Mouse (Mus musculus) liver (tissue): ENCODE data around the gene Prrt1.

Experiments used
- DNase-seq: peaks from one replicate; pipeline ENCODE4 v3.0.0-alpha.2; 2020; ENCODE audit warnings: mixed read lengths

Gene Prrt1

DNA sequence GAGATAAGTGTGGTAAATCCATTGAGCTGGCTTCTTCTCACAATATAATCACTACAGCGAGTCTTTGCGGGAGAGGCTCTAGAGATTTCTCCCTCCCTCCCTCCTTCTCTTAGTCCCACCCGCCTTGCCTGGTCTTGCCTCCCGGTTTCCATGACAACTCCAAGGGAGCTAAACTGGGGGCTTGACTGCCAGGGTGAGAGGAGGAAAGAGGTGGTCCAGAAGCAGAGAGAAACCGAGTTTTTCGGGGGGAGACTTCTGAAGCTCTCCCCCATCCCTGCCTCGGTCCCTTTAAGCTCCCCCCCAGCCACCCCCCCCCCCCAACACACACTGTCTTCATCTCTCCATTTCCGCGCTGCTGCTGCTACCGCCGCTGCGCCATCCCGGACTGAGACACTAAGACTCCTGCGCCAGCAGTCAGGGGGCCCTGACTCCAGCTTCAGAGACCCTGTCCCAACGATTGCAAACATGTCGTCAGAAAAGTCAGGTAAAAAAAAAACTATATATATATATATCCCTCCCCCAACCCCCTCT is at the start of gene Prrt1:
Gene Prrt1 (plus strand): TSS at position 313 of the 531 bp plus-strand sequence.
- no peak for DNase-seq

DNA sequence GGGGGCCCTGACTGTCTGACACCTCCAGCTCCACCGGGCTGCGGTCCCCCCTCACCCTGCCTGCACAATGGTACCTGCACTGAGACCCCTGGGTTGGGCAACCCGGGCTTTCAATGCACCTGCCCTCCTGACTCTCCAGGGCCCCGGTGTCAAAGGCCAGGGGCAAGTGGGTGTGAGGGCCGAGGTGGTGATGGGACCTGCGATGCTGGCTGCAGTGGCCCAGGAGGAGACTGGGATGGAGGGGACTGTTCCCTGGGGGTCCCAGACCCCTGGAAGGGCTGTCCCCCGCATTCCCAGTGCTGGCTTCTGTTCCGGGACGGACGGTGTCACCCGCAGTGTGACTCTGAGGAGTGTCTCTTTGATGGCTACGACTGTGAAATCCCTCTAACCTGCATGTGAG is 46.8 kb upstream of the Prrt1 start:
- DNase-seq, result no peak

DNA sequence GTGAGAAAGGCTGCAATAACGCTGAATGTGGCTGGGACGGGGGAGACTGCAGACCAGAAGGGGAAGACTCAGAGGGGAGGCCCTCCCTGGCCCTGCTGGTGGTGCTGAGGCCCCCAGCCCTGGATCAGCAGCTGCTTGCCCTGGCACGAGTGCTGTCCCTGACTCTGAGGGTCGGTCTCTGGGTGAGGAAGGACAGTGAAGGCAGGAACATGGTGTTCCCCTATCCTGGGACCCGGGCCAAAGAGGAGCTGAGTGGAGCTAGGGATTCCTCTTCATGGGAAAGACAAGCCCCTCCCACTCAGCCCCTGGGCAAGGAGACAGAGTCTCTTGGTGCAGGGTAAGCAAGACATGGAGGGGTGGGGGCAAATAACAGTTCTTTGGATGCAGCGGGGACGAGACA is 45.9 kb upstream of the Prrt1 start:
- no peak for DNase-seq

DNA sequence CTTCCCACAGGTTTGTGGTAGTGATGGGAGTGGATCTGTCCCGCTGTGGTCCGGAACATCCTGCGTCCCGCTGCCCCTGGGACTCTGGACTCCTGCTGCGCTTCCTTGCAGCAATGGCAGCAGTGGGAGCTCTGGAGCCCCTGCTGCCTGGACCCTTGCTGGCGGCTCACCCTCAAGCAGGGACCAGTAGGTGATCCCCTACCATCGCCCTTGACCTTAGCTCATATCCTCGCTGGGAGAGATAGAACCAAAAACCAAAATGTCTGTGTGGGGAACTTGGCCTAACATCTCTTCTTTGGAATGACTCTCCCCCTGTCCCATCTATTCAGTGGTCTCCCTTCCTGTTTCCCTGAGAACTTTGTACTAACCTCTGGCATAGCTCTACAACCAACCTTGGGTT is 45.5 kb upstream of the Prrt1 start:
- DNase-seq, result no peak

DNA sequence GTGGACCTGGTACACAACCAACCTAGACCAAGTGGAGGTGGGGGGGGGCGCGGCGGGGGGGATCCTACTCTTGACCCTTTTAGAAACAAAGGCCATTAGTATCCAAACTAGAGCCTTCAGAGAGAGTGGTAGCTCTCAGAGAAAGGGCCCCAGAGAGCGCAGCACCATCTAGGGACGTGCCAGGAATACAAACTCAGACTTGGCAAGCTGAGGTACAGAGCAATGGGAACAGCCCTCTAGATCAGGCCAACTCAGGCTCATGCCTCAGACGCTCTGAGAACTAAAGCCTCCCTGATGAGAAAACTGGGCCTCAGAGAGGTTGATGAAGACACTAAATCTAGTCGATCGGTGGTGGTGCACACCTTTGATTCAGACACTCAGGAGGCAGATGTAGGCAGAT is 44.2 kb upstream of the Prrt1 start:
- DNase-seq, result no peak

DNA sequence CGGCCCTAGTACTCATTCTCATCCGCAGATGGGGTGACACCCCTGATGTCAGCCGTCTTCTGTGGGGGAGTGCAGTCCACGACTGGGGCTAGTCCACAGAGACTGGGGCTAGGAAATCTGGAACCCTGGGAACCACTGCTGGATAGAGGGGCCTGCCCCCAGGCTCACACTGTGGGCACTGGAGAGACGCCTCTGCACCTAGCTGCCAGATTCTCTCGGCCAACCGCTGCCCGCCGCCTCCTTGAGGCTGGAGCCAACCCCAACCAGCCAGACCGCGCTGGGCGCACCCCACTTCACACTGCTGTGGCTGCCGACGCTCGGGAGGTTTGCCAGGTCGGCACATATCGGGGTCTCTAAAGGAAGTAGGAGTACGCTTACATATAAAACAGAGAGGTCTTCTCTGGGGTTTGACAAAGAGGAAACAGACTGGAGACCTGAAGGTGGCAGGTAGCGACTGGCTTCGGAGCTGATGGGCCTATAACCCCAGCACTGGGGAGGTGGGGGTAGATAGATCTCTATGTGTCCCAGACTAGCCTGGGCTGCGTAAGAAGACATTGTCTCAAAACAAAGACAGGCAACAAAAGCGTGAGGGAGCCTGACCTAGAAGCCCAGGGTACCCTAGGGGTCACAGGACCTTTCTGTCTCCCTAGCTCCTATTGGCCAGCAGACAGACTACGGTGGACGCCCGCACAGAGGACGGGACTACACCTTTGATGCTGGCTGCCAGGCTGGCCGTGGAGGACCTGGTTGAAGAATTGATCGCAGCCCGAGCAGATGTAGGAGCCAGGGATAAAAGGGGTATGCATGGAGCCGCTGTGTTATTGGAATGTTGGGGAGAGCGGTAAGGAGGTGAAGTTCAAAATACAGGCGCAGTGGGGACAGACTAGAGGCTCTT is 43.2 kb upstream of the Prrt1 start:
- no peak for DNase-seq

DNA sequence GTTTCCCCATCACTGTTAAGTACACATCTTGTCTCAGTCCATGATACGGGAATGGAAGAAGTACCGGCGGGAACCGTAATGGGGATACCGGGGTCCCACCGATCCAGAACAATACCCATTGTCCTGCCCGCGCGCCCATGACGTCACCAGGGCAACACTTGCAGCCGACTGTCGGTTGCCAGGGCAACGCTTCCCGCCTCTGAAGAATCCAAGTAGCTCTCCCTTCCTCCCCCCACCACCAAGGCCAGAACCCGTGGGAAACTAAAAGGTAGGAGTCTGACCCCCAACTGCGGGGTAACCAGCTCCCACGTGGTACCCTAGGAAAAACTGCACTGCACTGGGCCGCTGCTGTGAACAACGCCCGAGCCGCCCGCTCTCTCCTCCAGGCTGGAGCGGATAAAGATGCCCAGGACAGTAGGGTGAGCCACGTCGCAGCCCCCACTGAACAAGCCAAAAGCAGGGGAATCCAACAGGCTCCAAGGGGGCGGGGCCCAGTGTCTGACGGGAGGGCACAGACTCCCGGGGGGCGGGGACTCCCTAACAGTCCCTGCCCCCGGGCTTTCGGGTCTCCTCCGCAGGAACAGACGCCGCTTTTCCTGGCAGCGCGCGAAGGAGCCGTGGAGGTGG is 42.4 kb upstream of the Prrt1 start:
- DNase-seq, result peak; percentile 93

DNA sequence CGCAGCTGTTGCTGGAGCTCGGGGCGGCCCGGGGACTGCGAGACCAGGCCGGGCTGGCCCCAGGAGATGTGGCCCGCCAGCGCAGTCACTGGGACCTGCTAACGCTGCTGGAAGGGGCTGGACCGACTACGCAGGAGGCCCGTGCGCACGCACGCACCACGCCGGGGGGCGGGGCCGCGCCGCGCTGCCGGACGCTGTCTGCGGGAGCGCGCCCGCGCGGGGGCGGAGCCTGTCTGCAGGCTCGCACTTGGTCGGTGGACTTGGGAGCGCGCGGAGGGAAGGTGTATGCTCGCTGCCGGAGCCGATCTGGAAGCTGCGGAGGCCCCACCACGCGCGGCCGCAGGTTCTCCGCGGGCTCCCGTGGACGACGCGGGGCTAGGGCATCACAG is 41.9 kb upstream of the Prrt1 start:
- DNase-seq, result peak; percentile 98

DNA sequence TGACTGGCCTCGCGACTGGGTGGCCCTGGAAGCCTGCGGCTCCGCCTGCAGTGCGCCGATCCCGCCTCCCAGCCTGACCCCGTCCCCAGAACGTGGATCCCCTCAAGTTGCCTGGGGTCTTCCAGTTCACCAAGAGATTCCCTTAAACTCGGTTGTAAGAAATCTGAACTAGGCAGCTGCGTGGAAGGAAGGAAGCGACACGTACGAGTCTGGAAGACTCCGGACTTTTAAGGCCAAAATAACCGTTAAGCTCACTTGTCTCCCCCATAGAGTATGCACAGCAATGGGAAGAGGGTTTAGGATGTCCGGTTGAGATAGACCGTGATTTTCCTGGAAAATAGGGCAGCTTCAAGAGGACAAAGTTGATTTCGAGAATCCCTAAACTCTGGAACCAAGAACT is 41.5 kb upstream of the Prrt1 start:
- no peak for DNase-seq

DNA sequence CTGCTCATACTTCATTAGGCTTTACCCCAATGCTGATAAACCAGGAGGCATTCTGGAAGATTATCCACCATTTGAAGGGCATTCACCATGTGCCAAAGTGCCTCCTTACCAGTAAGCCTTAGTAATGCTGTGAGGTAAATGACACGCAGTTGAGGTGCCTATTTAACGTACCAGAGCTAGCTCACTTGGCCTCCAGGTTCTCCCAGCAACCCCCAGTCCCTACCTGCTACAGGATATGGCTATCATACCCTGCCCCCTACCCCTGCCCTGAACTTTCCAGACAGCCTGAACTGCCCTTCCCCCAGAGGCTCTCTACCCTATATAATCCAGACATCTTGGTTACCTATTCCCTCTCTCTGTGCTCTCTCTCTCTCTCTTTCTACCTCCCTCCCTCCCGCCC is 40.6 kb upstream of the Prrt1 start:
- DNase-seq, result no peak

DNA sequence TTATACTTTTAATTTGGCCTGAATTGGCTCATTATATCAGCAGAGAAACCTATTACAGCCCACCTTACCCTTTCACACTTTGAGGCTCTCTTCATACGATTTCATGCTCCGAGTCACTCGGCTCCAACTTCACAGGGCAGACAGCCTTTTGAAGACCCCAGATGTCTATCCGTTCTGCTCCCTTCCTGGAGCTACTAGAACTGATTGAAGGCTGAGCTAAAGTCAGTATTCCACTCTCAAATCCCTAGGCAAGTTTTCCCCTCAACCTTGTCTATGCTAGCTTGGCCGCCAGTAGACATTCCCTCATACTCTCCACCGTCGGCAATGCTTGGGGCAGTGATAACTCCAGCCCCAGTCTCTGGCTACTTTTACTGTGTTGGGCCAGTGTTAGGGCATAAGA is 40.1 kb upstream of the Prrt1 start:
- no peak for DNase-seq

DNA sequence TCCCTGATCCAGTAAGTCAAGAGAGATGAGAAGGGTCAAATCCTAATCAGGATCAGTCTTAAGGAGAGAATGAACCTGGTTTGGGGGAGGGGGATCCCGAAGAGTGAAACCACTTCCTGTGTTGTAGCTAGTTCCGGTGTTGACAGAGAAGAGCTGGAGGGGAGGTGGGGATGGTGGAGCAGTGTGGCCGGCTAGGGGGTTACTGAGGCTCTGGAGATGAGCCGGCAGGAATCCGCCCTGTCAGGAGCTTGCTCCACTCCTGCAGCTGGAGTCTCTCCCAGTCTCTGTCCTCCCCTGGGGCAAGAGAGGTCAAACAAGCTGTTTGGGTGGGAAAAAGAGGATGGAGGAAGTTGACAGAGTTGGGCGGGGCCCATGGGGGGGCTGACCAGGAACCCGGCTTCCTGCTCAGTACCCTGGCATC is 39.6 kb upstream of the Prrt1 start, which contains the start of gene Gpsm3:
Gene Gpsm3 (plus strand): TSS at position 126 of the 421 bp plus-strand sequence.
- DNase-seq, result peak; percentile 39

DNA sequence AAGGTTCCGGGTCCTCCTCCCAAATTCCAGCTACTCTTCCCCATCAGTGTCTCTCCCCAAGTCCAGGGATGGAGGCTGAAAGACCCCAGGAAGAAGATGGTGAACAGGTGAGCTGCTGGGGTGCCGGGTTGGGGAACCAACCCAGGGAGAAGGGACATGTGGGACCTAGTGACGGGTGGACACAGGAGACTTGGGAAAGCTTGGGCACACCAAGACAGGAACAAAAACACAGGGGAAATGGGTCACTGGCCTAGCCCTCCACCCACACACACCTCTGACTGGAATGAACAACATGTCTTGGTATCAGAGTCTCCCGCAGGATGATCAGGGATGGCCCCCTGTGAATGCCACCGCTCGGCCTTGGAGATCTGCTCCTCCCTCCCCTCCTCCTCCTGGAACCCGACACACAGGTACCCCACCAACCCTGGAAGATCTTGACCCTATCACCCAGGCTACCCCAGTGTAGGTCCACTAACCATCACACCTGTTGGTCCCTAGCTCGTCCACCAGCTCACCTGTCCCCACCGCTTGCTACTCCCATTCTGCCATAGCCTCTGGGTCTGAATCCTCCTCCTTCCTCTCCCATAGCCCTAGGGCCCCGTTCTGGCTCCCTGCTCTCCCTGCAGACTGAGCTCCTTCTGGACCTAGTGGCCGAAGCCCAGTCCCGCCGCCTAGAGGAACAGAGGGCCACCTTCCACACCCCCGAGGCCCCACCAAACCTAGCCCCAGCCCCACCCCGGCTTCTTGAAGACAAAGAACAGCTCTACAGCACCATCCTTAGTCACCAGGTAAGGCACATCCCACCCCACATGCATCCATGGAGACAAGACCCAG is 39.0 kb upstream of the Prrt1 start:
- DNase-seq, result no peak

DNA sequence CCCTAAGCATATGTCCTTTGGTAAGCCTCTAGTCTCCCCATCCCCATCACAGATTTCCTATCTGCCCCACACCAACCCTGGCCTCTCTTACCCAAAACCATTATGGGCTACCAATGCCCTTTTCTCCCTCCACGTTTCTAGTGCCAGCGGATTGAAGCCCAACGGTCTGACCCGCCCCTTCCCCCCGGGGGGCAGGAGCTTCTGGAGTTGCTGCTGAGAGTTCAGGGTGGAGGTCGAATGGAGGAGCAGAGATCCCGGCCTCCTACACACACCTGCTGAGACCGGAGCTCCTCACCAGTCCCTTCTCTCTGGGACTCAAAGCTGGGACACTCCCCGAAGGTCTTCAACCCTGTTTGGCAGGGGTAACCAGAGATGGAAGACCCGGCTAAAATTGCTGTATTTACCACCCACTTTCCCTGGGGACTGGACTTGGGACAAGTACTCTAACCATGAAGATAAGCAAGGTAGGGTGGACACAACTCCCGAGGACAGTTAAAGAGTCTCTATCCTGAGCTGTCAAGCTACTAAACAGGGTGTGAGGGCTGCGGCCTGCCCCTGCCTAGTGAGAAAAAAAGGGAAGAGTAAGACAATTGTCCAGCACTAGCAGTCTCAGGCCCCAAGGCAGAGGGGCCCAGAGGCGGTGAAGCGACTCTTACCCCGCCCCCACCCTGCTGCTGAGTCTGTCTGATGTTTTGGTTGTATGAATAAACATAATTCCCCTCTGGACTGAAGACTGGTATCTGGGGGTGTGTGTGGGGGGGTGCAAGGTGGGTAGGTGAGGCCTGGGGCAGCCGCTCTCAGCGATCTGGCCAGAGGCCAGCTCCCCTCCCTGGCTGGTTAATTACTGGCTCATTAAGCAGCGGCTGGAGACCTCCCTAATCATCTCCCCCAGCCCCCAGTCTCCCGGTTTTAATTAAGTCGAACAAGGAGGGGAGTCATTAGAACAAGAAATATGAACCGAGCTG is 38.0 kb upstream of the Prrt1 start, which contains the start of gene Pbx2:
Gene Pbx2 (plus strand): TSS at position 238 of the 965 bp plus-strand sequence.
- DNase-seq, result peak; percentile 62

DNA sequence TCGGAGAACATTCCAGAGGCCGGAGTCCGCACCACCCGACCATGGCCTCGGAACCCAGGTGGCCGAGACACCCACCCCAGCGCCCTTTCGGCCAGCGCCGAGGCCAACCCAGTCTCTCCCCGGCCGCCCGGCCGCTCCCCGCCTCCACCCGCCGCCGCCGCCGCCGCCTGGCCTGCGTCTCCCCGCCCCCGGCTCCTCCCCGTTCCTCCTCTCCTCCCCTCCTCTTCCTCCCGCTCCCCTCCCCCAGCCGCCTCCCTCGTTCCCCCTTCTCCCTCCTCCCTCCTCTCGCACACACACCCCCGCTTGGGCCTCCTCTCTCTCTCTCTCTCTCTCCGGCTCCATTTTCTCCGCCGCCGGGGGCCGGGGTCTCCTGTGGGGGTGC is 37.3 kb upstream of the Prrt1 start:
- peak; percentile 96 for DNase-seq

DNA sequence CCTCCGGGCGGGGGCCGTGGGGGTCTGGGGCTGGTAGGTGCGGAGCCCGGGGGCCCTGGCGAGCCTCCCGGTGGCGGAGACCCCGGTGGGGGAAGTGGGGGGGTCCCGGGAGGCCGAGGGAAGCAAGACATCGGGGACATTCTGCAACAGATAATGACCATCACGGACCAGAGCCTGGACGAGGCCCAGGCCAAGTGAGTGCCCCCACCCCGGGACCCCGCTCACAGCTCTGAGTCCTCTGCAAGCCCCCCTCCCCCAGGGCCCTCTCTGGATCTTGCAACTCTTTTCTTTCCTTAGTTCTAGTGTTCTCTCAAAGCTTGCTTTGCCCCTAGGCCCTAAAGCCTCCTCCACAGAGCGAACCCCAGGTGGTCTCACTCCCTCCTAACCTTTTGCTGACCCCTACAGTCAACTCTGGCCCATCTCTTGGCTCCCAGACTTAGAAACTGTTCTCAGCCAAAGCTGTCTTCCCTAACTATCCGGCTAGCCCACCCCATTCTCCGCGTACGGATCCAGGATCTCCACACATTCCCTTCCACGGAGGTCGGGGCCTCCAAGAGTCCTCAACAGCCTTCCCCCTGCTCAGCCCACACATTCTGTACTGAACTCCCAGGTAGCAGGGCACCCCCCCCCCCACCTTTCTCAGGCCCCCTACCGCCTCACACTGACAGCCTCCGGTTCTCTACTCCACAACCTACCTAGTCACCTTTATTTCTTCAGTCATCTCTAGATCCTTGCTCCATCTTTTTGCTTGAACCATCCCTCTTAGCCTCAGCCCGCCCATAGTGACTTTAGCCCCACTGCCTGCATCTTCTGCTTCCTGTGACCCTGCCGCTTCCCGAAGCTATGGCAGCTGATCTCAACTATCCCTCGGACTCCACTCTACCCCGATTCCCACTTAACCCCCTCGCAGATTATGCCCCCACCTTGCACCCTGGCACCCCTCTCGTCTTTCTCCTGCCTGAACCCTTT is 36.5 kb upstream of the Prrt1 start:
- no peak for DNase-seq

DNA sequence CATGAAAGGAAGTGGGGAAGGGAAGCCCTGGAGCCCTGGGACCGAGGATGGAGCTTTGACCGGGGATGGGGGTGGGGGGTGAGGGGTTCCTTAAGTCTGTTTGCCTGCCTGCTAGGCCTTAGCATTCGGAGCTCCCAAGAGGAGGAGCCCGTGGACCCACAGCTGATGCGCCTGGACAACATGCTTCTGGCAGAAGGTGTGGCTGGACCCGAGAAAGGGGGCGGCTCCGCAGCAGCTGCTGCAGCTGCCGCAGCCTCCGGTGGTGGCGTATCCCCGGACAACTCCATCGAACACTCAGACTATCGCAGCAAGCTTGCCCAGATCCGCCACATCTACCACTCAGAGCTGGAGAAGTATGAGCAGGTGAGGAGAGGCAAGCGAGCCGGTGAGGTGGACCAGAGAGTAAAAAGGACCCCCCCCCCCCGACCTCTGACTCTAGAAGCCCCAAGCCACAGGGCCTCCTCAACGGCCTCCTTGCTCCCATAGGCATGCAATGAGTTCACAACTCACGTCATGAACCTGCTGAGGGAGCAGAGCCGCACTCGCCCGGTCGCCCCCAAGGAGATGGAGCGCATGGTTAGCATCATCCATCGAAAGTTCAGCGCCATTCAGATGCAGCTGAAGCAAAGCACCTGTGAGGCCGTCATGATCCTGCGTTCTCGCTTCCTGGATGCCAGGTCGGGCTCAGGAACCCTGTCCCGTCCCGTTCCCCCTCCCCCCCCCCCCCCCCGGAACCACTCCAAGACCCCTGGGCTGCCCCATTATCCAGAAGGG is 35.4 kb upstream of the Prrt1 start:
- peak; percentile 29 for DNase-seq

DNA sequence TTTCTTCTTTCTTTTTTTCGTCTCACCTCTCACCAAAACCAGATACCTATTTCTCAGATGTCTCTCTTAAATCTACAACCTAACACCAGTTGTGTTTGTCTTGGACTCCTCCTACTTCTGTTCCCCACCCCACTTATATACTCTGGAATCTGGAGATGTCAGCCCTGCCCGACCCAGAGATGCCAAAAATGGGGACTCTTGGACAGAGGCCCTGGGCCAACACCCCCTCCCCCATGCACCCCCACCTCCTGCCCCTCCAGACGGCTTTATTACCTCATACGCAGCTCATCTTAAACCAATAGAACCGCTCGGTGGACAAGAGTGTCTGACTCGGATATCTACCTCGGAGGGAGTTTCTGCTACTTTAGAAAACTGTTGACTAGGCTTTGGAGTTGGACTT is 33.2 kb upstream of the Prrt1 start:
- DNase-seq, result no peak

DNA sequence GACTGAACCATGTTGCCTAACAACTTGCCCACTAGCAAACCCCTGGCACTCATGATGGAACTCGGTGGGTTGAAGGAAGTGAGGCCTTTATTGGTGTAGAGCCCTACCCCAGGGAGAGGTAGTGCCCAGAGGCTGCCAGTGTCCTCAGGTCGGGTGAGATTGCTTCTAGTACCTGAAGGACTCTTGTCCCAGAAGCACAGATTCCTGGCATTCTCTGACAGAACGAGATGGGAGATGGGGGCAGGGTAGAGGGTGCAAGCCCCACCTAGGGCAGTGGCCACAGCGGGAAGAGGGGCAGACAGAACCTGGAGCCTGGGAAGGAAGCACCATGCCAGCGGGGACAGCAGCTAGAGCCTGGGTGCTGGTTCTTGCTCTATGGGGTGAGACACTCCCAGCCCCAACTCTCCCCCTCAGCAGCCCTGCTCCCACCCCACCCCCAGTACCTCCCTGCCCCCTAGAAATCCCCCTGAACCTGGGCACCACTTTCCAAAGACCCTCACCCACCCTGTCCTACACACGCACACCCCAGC is 31.7 kb upstream of the Prrt1 start, which contains the start of gene Ager:
Gene Ager (plus strand): TSS at position 297 of the 530 bp plus-strand sequence.
- DNase-seq, result no peak
